Mouse (Mus musculus): ENCODE measurements at regions not wholly inside any gene's neighbourhood (a gene's known extent, or its start where the extent isn't known, plus 50 kb on each side); places are given as distances from the start of the nearest gene placed in this dataset.

GRCm38 (mm10) chr10:38875667-38876245, 54.2 kb upstream of the Rfpl4b start:
- Histone ChIP-seq H3K9ac (no peak overlapping the region), H3K27me3 (no peaks in the 10 kb centered on the region), H3K27ac (no peak overlapping the region), H3K9me3 (replicated peaks) (no peaks in the 10 kb centered on the region), H3K36me3 (no peaks in the 10 kb centered on the region), H3K4me3 (replicated peaks) (no peak overlapping the region), H3K4me1 (no peaks in the 10 kb centered on the region), H3K4me2 (no peak overlapping the region)
- 13% methylated on average over 5 of the region's 5 CpGs for WGBS
- ATAC-seq (replicated peaks; ENCODE audit: low FRiP score) = no peak

GRCm38 (mm10) chr10:38879271-38879670, 57.7 kb upstream of the Rfpl4b start:
- no peak overlapping the region for H3K27ac ChIP-seq
- no peaks in the 10 kb centered on the region for H3K27me3 ChIP-seq
- H3K4me3 ChIP-seq (replicated peaks) = no peak overlapping the region
- H3K4me2 ChIP-seq = no peak overlapping the region
- H3K9ac ChIP-seq = no peak overlapping the region
- H3K9me3 ChIP-seq (replicated peaks) = no peaks in the 10 kb centered on the region
- ATAC-seq (replicated peaks; ENCODE audit: low FRiP score) = no peak
- WGBS = 92% methylated on average over 7 of the region's 7 CpGs
- no peaks in the 10 kb centered on the region for H3K36me3 ChIP-seq
- peaks cover 12% of the 10 kb centered on the region for H3K4me1 ChIP-seq

GRCm38 (mm10) chr10:38880642-38881187, 59.1 kb upstream of the Rfpl4b start:
- no peaks in the 10 kb centered on the region for H3K9me3 ChIP-seq (replicated peaks)
- WGBS = 63% methylated on average over 7 of the region's 7 CpGs
- peak overlapping the region; percentile 52; the same call in 1 of the 2 replicates for H3K27ac ChIP-seq
- no peaks in the 10 kb centered on the region for H3K36me3 ChIP-seq
- no peaks in the 10 kb centered on the region for H3K27me3 ChIP-seq
- no peak overlapping the region for H3K4me2 ChIP-seq
- no peak for ATAC-seq (replicated peaks; ENCODE audit: low FRiP score)
- no peak overlapping the region for H3K9ac ChIP-seq
- no peak overlapping the region for H3K4me3 ChIP-seq (replicated peaks)
- peaks cover 21% of the 10 kb centered on the region for H3K4me1 ChIP-seq

GRCm38 (mm10) chr10:38882154-38882553, 60.6 kb upstream of the Rfpl4b start:
- 65% methylated on average over 6 of the region's 6 CpGs for WGBS
- H3K27ac ChIP-seq = peak overlapping the region; percentile 30; the same call in 1 of the 2 replicates
- H3K4me1 ChIP-seq = peaks cover 21% of the 10 kb centered on the region
- H3K4me3 ChIP-seq (replicated peaks) = no peak overlapping the region
- no peak for ATAC-seq (replicated peaks; ENCODE audit: low FRiP score)
- no peaks in the 10 kb centered on the region for H3K36me3 ChIP-seq
- H3K4me2 ChIP-seq = no peak overlapping the region
- H3K27me3 ChIP-seq = no peaks in the 10 kb centered on the region
- H3K9ac ChIP-seq = no peak overlapping the region
- no peaks in the 10 kb centered on the region for H3K9me3 ChIP-seq (replicated peaks)

- no peaks in the 10 kb centered on the region for H3K36me3 ChIP-seq
- H3K27me3 ChIP-seq = no peaks in the 10 kb centered on the region
- ATAC-seq (replicated peaks; ENCODE audit: low FRiP score) = peak; percentile 89
- H3K27ac ChIP-seq = peak overlapping the region; percentile 37
- H3K4me2 ChIP-seq = no peak overlapping the region
- no peak overlapping the region for H3K9ac ChIP-seq
- no peaks in the 10 kb centered on the region for H3K9me3 ChIP-seq (replicated peaks)
- no peak overlapping the region for H3K4me3 ChIP-seq (replicated peaks)
- H3K4me1 ChIP-seq = peaks cover 21% of the 10 kb centered on the region
- WGBS = 39% methylated on average over 2 of the region's 2 CpGs
These were observed 62.4 kb upstream of the Rfpl4b start for GRCm38 (mm10) chr10:38883816-38884599.

- Histone ChIP-seq H3K27me3 (no peaks in the 10 kb centered on the region), H3K27ac (peak overlapping the region; percentile 37), H3K9me3 (replicated peaks) (no peaks in the 10 kb centered on the region), H3K4me1 (peaks cover 21% of the 10 kb centered on the region), H3K9ac (no peak overlapping the region), H3K4me2 (no peak overlapping the region), H3K4me3 (replicated peaks) (no peak overlapping the region), H3K36me3 (no peaks in the 10 kb centered on the region)
- no peak for ATAC-seq (replicated peaks; ENCODE audit: low FRiP score)
- WGBS = 69% methylated on average over 4 of the region's 4 CpGs
These were observed 63.1 kb upstream of the Rfpl4b start for GRCm38 (mm10) chr10:38884641-38885040.

- H3K4me3 ChIP-seq (replicated peaks) = no peak overlapping the region
- H3K36me3 ChIP-seq = no peaks in the 10 kb centered on the region
- H3K27me3 ChIP-seq = no peaks in the 10 kb centered on the region
- peaks cover 21% of the 10 kb centered on the region for H3K4me1 ChIP-seq
- H3K9me3 ChIP-seq (replicated peaks) = no peaks in the 10 kb centered on the region
- H3K9ac ChIP-seq = no peak overlapping the region
- H3K4me2 ChIP-seq = no peak overlapping the region
- WGBS = 52% methylated on average over 2 of the region's 2 CpGs
- ATAC-seq (replicated peaks; ENCODE audit: low FRiP score) = no peak
- H3K27ac ChIP-seq = no peak overlapping the region
These were observed 64.9 kb upstream of the Rfpl4b start for GRCm38 (mm10) chr10:38886441-38886840.

GRCm38 (mm10) chr10:38887896-38888295, 66.3 kb upstream of the Rfpl4b start:
- Histone ChIP-seq H3K4me2 (no peak overlapping the region), H3K4me3 (replicated peaks) (no peak overlapping the region), H3K4me1 (peaks cover 18% of the 10 kb centered on the region), H3K27me3 (no peaks in the 10 kb centered on the region), H3K9me3 (replicated peaks) (no peaks in the 10 kb centered on the region), H3K9ac (no peak overlapping the region), H3K36me3 (no peaks in the 10 kb centered on the region), H3K27ac (no peak overlapping the region)
- WGBS = 81% methylated on average over 9 of the region's 9 CpGs
- no peak for ATAC-seq (replicated peaks; ENCODE audit: low FRiP score)

- WGBS = 53% methylated on average over 1 of the region's 1 CpGs
- no peak for ATAC-seq (replicated peaks; ENCODE audit: low FRiP score)
- H3K27ac ChIP-seq = no peak overlapping the region
These were observed 70.6 kb upstream of the Lama4 start for GRCm38 (mm10) chr10:38894706-38895105.

GRCm38 (mm10) chr10:38895656-38896055, 69.7 kb upstream of the Lama4 start:
- H3K9me3 ChIP-seq (replicated peaks) = no peaks in the 10 kb centered on the region
- no peaks in the 10 kb centered on the region for H3K27me3 ChIP-seq
- no peaks in the 10 kb centered on the region for H3K4me1 ChIP-seq
- H3K27ac ChIP-seq = no peak overlapping the region
- ATAC-seq (replicated peaks; ENCODE audit: low FRiP score) = no peak
- no peaks in the 10 kb centered on the region for H3K36me3 ChIP-seq
- WGBS = 84% methylated on average over 3 of the region's 3 CpGs
- H3K4me2 ChIP-seq = no peak overlapping the region
- no peak overlapping the region for H3K4me3 ChIP-seq (replicated peaks)
- H3K9ac ChIP-seq = no peak overlapping the region

More at GRCm38 (mm10) chr10:38894706-38895105, 70.6 kb upstream of the Lama4 start:
- no peak overlapping the region for H3K9ac ChIP-seq
- H3K4me1 ChIP-seq = no peaks in the 10 kb centered on the region
- H3K4me2 ChIP-seq = no peak overlapping the region
- H3K9me3 ChIP-seq (replicated peaks) = no peaks in the 10 kb centered on the region
- no peak overlapping the region for H3K4me3 ChIP-seq (replicated peaks)
- no peaks in the 10 kb centered on the region for H3K36me3 ChIP-seq
- no peaks in the 10 kb centered on the region for H3K27me3 ChIP-seq

- WGBS = 63% methylated on average over 5 of the region's 5 CpGs
- Histone ChIP-seq H3K9ac (no peak overlapping the region), H3K36me3 (no peaks in the 10 kb centered on the region), H3K4me2 (no peak overlapping the region), H3K9me3 (replicated peaks) (no peaks in the 10 kb centered on the region), H3K27me3 (no peaks in the 10 kb centered on the region), H3K4me3 (replicated peaks) (no peak overlapping the region), H3K4me1 (no peaks in the 10 kb centered on the region), H3K27ac (no peak overlapping the region)
- ATAC-seq (replicated peaks; ENCODE audit: low FRiP score) = no peak
These were observed 67.7 kb upstream of the Lama4 start for GRCm38 (mm10) chr10:38897573-38897972.

- no peak overlapping the region for H3K9ac ChIP-seq
- WGBS = 68% methylated on average over 3 of the region's 3 CpGs
- H3K27ac ChIP-seq = peak overlapping the region; percentile 22; the same call in 1 of the 2 replicates
These were observed 59.2 kb upstream of the Lama4 start for GRCm38 (mm10) chr10:38906121-38906520.

More at GRCm38 (mm10) chr10:38906121-38906520, 59.2 kb upstream of the Lama4 start:
- H3K27me3 ChIP-seq = no peaks in the 10 kb centered on the region
- no peaks in the 10 kb centered on the region for H3K36me3 ChIP-seq
- no peak overlapping the region for H3K4me3 ChIP-seq (replicated peaks)
- H3K4me2 ChIP-seq = no peak overlapping the region
- peaks cover 6% of the 10 kb centered on the region; the same call in 1 of the 2 replicates for H3K4me1 ChIP-seq
- no peak for ATAC-seq (replicated peaks; ENCODE audit: low FRiP score)
- H3K9me3 ChIP-seq (replicated peaks) = no peaks in the 10 kb centered on the region
